Mouse (Mus musculus): ENCODE results near the gene Zfp599. TPM values are rescaled to one million over a fixed set of nuclear protein-coding genes. Genes with fewer than 3 reads are reported as not detected.
"Not testable (repeated sequence)": the region's sequence is repeated elsewhere in the genome, so short reads cannot be mapped to it uniquely, and the experiment has no call there.

The Zfp599 gene
- polyA plus RNA-seq, 1 experiment, result 0.62 TPM

DNA sequence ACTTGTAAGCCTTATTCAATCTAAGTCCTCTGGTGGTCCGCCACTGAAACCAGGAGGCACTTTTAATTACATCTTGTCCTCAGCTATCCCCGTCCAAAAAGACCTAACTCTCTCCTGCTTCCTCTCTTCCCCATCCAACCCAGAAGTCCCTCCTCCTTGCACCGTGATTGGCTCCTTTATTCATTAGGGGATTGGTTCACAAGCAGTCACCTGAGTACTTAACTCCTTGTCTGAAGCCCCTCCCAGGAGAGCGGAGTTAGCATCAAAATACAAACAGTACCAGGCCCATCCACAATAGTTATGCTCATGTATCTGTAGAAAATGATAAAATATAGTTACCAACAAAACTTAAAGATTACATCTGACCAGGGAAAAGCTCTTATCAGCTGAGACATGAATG is 19.7 kb downstream of the Zfp599 start:
- TF ChIP-seq POLR2A (IDR thresholded peaks at IDR 0.05; ENCODE audit: control insufficient read depth, extremely low read depth, insufficient read depth, low read length, poor library complexity) (no peak), CTCF (IDR thresholded peaks at IDR 0.05; ENCODE audit: borderline replicate concordance, control insufficient read depth, extremely low read depth, insufficient read depth, low read length, poor library complexity) (no peak)
- DNase-seq, result no peak
- Histone ChIP-seq H3K4me1 (replicated peaks; ENCODE audit: control insufficient read depth, insufficient read depth, low read length) (no peaks in the 10 kb centered on the region), H3K36me3 (ENCODE audit: control insufficient read depth, insufficient read depth, low read length) (peaks cover 70% of the 10 kb centered on the region), H3K4me3 (ENCODE audit: control insufficient read depth, insufficient read depth, low read length) (no peak overlapping the region), H3K27ac (ENCODE audit: control insufficient read depth, insufficient read depth, low read length) (no peak overlapping the region), H3K27me3 (ENCODE audit: control insufficient read depth, insufficient read depth, low read length) (no peaks in the 10 kb centered on the region)
- 99% methylated on average over 4 of the region's 4 CpGs for WGBS

- H3K4me1 ChIP-seq (replicated peaks; ENCODE audit: control insufficient read depth, insufficient read depth, low read length), result peaks cover 2% of the 10 kb centered on the region; the same call in 1 of the 2 replicates
- TF ChIP-seq POLR2A (IDR thresholded peaks at IDR 0.05; ENCODE audit: control insufficient read depth, extremely low read depth, insufficient read depth, low read length, poor library complexity), result no peak
- TF ChIP-seq CTCF (IDR thresholded peaks at IDR 0.05; ENCODE audit: borderline replicate concordance, control insufficient read depth, extremely low read depth, insufficient read depth, low read length, poor library complexity), result no peak
- peaks cover 8% of the 10 kb centered on the region for H3K36me3 ChIP-seq (ENCODE audit: control insufficient read depth, insufficient read depth, low read length)
- no peak overlapping the region for H3K27ac ChIP-seq (ENCODE audit: control insufficient read depth, insufficient read depth, low read length)
- no peaks in the 10 kb centered on the region for H3K27me3 ChIP-seq (ENCODE audit: control insufficient read depth, insufficient read depth, low read length)
- H3K4me3 ChIP-seq (ENCODE audit: control insufficient read depth, insufficient read depth, low read length), result no peak overlapping the region
- no peak for DNase-seq
Observed at GRCm38 (mm10) chr9:22230556-22230955, 29.1 kb downstream of the Zfp599 start.

DNA sequence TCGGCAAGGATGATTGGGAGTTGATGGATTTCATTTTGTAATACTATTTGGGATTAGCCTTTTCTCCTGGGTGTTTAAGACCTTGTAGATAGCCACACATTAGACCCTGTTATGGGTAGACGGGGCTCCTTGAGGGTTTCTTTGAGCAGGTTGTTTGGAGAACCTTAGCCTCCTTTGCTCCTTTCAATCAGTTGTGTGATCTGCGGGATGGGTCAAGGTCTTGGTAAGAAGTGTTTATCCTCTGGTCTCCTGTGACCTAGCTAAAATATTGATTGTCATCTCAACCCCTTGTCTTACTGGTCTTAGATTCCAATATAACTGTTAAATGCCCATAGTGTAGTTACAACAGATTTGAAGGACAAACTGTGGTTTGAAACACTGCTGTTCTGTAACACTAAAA is 29.6 kb downstream of the Zfp599 start:
- no peak for DNase-seq
- H3K27me3 ChIP-seq (ENCODE audit: control insufficient read depth, insufficient read depth, low read length), result no peaks in the 10 kb centered on the region
- peaks cover 3% of the 10 kb centered on the region for H3K36me3 ChIP-seq (ENCODE audit: control insufficient read depth, insufficient read depth, low read length)
- TF ChIP-seq POLR2A (IDR thresholded peaks at IDR 0.05; ENCODE audit: control insufficient read depth, extremely low read depth, insufficient read depth, low read length, poor library complexity) (no peak), CTCF (IDR thresholded peaks at IDR 0.05; ENCODE audit: borderline replicate concordance, control insufficient read depth, extremely low read depth, insufficient read depth, low read length, poor library complexity) (no peak)
- peaks cover 2% of the 10 kb centered on the region; the same call in 1 of the 2 replicates for H3K4me1 ChIP-seq (replicated peaks; ENCODE audit: control insufficient read depth, insufficient read depth, low read length)
- WGBS, result 98% methylated on average over 3 of the region's 3 CpGs
- H3K27ac ChIP-seq (ENCODE audit: control insufficient read depth, insufficient read depth, low read length), result no peak overlapping the region
- no peak overlapping the region for H3K4me3 ChIP-seq (ENCODE audit: control insufficient read depth, insufficient read depth, low read length)

DNA sequence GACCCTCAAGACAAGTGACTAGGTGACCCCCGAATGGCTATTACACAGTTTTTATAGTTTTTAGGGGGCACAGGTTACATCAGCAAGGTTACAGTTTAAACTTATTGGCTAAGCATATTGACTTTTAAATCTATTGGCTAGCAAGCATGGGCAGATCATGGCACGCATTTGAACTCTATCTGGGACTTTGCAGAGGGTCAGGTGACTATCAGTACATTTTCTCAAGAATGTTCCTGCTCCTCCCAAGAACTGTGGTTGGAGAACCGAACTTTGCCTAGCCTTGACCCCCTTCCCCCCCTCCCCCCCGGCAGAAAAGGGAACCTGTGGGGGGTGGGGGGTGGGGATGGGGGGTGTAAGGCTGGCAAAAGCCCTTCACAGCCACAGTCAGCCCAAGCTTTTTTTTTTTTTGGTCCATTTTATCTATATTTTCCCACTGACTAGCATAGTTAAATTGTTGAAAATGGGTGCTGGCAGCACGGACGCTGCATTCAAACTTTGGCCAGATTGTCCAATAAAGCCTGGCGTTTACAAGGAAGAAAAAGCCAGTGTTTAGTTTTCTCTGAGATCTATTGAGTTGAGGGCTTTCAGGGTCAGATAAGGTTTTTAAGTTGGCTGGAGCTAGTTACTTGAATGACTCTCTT is 30.2 kb downstream of the Zfp599 start:
- no peak for DNase-seq
- 85% methylated on average over 7 of the region's 7 CpGs for WGBS
- no peaks in the 10 kb centered on the region for H3K36me3 ChIP-seq (ENCODE audit: control insufficient read depth, insufficient read depth, low read length)
- H3K4me3 ChIP-seq (ENCODE audit: control insufficient read depth, insufficient read depth, low read length), result no peak overlapping the region
- H3K4me1 ChIP-seq (replicated peaks; ENCODE audit: control insufficient read depth, insufficient read depth, low read length), result peaks cover 2% of the 10 kb centered on the region; the same call in 1 of the 2 replicates
- TF ChIP-seq POLR2A (IDR thresholded peaks at IDR 0.05; ENCODE audit: control insufficient read depth, extremely low read depth, insufficient read depth, low read length, poor library complexity) (no peak), CTCF (IDR thresholded peaks at IDR 0.05; ENCODE audit: borderline replicate concordance, control insufficient read depth, extremely low read depth, insufficient read depth, low read length, poor library complexity) (no peak)
- H3K27me3 ChIP-seq (ENCODE audit: control insufficient read depth, insufficient read depth, low read length), result no peaks in the 10 kb centered on the region
- no peak overlapping the region for H3K27ac ChIP-seq (ENCODE audit: control insufficient read depth, insufficient read depth, low read length)

GRCm38 (mm10) chr9:22226846-22227245 is 32.8 kb downstream of the Zfp599 start:
- Histone ChIP-seq H3K4me3 (ENCODE audit: control insufficient read depth, insufficient read depth, low read length) (no peak overlapping the region), H3K27me3 (ENCODE audit: control insufficient read depth, insufficient read depth, low read length) (no peaks in the 10 kb centered on the region), H3K27ac (ENCODE audit: control insufficient read depth, insufficient read depth, low read length) (no peak overlapping the region), H3K36me3 (ENCODE audit: control insufficient read depth, insufficient read depth, low read length) (no peaks in the 10 kb centered on the region), H3K4me1 (replicated peaks; ENCODE audit: control insufficient read depth, insufficient read depth, low read length) (peaks cover 2% of the 10 kb centered on the region; the same call in 1 of the 2 replicates)
- DNase-seq, result no peak
- no peak for TF ChIP-seq CTCF (IDR thresholded peaks at IDR 0.05; ENCODE audit: borderline replicate concordance, control insufficient read depth, extremely low read depth, insufficient read depth, low read length, poor library complexity)
- TF ChIP-seq POLR2A (IDR thresholded peaks at IDR 0.05; ENCODE audit: control insufficient read depth, extremely low read depth, insufficient read depth, low read length, poor library complexity), result no peak
- WGBS, result 90% methylated on average over 15 of the region's 15 CpGs

DNA sequence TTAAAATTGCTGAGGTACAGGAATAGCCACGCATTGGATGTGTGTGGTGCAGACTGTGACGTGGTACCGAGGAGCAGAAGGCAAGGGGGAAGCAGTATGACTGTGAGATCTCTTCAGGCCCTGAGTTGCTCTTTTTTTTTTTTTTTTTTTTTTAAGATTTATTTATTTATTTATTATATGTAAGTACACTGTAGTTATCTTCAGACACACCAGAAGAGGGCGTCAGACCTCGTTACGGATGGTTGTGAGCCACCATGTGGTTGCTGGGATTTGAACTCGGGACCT is 33.4 kb downstream of the Zfp599 start:
- not testable (repeated sequence) for DNase-seq; H3K4me3 ChIP-seq (ENCODE audit: control insufficient read depth, insufficient read depth, low read length); H3K36me3 ChIP-seq (ENCODE audit: control insufficient read depth, insufficient read depth, low read length); H3K27me3 ChIP-seq (ENCODE audit: control insufficient read depth, insufficient read depth, low read length); H3K4me1 ChIP-seq (replicated peaks; ENCODE audit: control insufficient read depth, insufficient read depth, low read length); H3K27ac ChIP-seq (ENCODE audit: control insufficient read depth, insufficient read depth, low read length)
- 62% methylated on average over 7 of the region's 7 CpGs for WGBS
